Mouse (Mus musculus) regulatory T cell (primary cell): Measurements from ENCODE around the gene Tbl3.

Experiments
- in situ Hi-C: fragments of 300-600 bp; cut with MboI, MseI; formaldehyde crosslinking; loops from one replicate; pipeline ENCODE4 v1.15.1; 2025; ENCODE audit warnings: high pct_unique_total_duplicates

Gene Tbl3

GRCm38 (mm10) chr17:24706982-24707800 lies at the start of gene Tbl3:
Gene Tbl3, minus strand, starts transcription at chr17:24707660.
- in situ Hi-C loops, result no loop called here

- in situ Hi-C loops, result no loop called here
Observed at GRCm38 (mm10) chr17:24752415-24753394, 45.2 kb upstream of the Tbl3 start, which contains the start of gene Hs3st6. Gene Hs3st6, plus strand, starts transcription at chr17:24752988.

GRCm38 (mm10) chr17:24751528-24751927 lies 44.1 kb upstream of the Tbl3 start:
- in situ Hi-C loops, result no loop called here

- in situ Hi-C loops, result loop anchor here (10.0 kb wide), 1 partner anchor 68 kb away; no protein-coding TSS in a partner anchor
Observed at GRCm38 (mm10) chr17:24746986-24747385, 39.5 kb upstream of the Tbl3 start.

GRCm38 (mm10) chr17:24745526-24746497 lies 38.4 kb upstream of the Tbl3 start:
- in situ Hi-C loops, result loop anchor here (10.0 kb wide), 1 partner anchor 69 kb away; no protein-coding TSS in a partner anchor

- in situ Hi-C loops, result loop anchor here (10.0 kb wide), 1 partner anchor 70 kb away; no protein-coding TSS in a partner anchor
Observed at GRCm38 (mm10) chr17:24744381-24744780, 36.9 kb upstream of the Tbl3 start.

- in situ Hi-C loops, result loop anchor here (10.0 kb wide), 1 partner anchor 71 kb away; no protein-coding TSS in a partner anchor
Observed at GRCm38 (mm10) chr17:24743896-24744295, 36.4 kb upstream of the Tbl3 start.

- in situ Hi-C loops, result loop anchor here (10.0 kb wide), 1 partner anchor 72 kb away; no protein-coding TSS in a partner anchor
Observed at GRCm38 (mm10) chr17:24742307-24742706, 34.8 kb upstream of the Tbl3 start.

- in situ Hi-C loops, result loop anchor here (10.0 kb wide), 1 partner anchor 75 kb away; no protein-coding TSS in a partner anchor
Observed at GRCm38 (mm10) chr17:24739926-24740325, 32.5 kb upstream of the Tbl3 start.

GRCm38 (mm10) chr17:24738238-24738637 lies 30.8 kb upstream of the Tbl3 start:
- in situ Hi-C loops, result no loop called here

- in situ Hi-C loops, result no loop called here
Observed at GRCm38 (mm10) chr17:24737135-24737810, 29.8 kb upstream of the Tbl3 start.

GRCm38 (mm10) chr17:24736330-24737051 lies 29.0 kb upstream of the Tbl3 start, which contains the start of gene Msrb1:
Gene Msrb1, plus strand, starts transcription at chr17:24736642.
- in situ Hi-C loops, result no loop called here

- in situ Hi-C loops, result no loop called here
Observed at GRCm38 (mm10) chr17:24735446-24735845, 28.0 kb upstream of the Tbl3 start.

GRCm38 (mm10) chr17:24734513-24734912 lies 27.1 kb upstream of the Tbl3 start:
- in situ Hi-C loops, result no loop called here

GRCm38 (mm10) chr17:24733434-24734050 lies 26.1 kb upstream of the Tbl3 start:
- in situ Hi-C loops, result no loop called here

- in situ Hi-C loops, result no loop called here
Observed at GRCm38 (mm10) chr17:24732233-24732935, 24.9 kb upstream of the Tbl3 start.

- in situ Hi-C loops, result no loop called here
Observed at GRCm38 (mm10) chr17:24730787-24731186, 23.3 kb upstream of the Tbl3 start.

GRCm38 (mm10) chr17:24729067-24729466 lies 21.6 kb upstream of the Tbl3 start:
- in situ Hi-C loops, result no loop called here
